Comparison of ENCODE assay signal across 7 mouse cellular contexts in the genomic region with DNA sequence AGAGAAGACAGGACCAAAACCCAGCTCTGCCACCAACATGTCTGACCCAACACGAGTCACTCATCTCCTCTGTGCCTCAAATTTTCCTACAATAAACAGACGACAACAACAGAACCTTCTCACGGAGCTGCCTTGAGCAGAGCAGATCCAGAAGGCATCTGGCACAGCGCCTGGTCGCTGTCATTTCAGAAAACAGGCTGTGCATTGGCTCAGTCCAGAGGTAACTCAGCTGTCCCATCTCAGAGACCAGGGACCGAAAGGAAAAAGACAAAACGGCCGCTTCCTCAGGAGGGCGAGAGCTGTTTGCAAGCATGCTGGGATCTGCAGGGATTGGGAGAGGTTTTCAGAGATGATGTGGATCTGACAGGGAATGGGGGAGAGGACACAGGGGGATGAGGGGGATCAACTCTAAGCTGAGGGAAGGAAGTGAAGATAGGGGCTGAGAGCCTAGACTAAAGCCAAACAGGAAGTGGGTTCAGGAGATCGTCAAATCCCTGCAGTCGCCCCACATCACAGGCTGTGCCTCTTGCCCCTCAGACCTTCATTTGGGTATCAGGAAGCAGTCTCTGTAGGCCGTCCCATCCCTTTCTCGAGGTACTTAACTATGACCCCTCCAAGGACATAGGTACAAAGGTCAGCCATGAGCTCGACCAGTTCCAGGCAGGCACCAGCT. TPM values are rescaled to one million over a fixed set of nuclear protein-coding genes. Genes with fewer than 3 reads are reported as not detected.
DNase-seq lines count a peak whose midpoint lies in the region; ATAC-seq and TF ChIP-seq lines count a peak whose summit lies in the region.

No protein-coding gene starts in this region.

- no peak for TF ChIP-seq CTCF in bone marrow, adult 2 months (IDR thresholded peaks at IDR 0.05; ENCODE audit: control insufficient read depth, insufficient read depth, low read length)

- peak overlapping the region; percentile 38; the same call in 1 of the 2 replicates for H3K9ac ChIP-seq in limb, embryonic 14.5 days (ENCODE audit: low read depth, low read length, severe bottlenecking)
- peak overlapping the region; percentile 100 for H3K9ac ChIP-seq in liver, embryonic 15.5 days

- no peak overlapping the region for H3K4me2 ChIP-seq in limb, embryonic 14.5 days (replicated peaks; ENCODE audit: low read depth, low read length, severe bottlenecking)
- peak overlapping the region; percentile 83 for H3K4me2 ChIP-seq in liver, embryonic 15.5 days

- no peaks in the 10 kb centered on the region for H3K4me1 ChIP-seq in limb, embryonic 14.5 days (ENCODE audit: control insufficient read depth, insufficient read depth, low read length)
- peaks cover 25% of the 10 kb centered on the region for H3K4me1 ChIP-seq in limb, embryonic 10.5 days
- peaks cover 5% of the 10 kb centered on the region; the same call in 1 of the 2 replicates for H3K4me1 ChIP-seq in bone marrow, adult 2 months (ENCODE audit: control insufficient read depth, insufficient read depth, low read length)
- H3K4me1 ChIP-seq in liver, embryonic 15.5 days (replicated peaks), result peaks cover 71% of the 10 kb centered on the region

- WGBS in limb, embryonic 14.5 days, result 65% methylated on average over 14 of the region's 14 CpGs
- WGBS in limb, embryonic 10.5 days, result 74% methylated on average over 14 of the region's 14 CpGs
- 50% methylated on average over 14 of the region's 14 CpGs for WGBS in bone marrow, adult 2 months
- 39% methylated on average over 14 of the region's 14 CpGs for WGBS in liver, embryonic 15.5 days (ENCODE audit: insufficient replicate concordance)

- DNase-seq in limb, embryonic 14.5 days (ENCODE audit: low spot score), result no peak
- DNase-seq in limb, embryonic 10.5 days (ENCODE audit: low spot score), result no peak
- DNase-seq in heart, adult 9 months (ENCODE audit: low spot score in 2 of 2), result peak; percentile 27 to 34
- DNase-seq in left cerebral cortex, adult 8-10 months (ENCODE audit: low spot score in 2 of 2), result no peak

- no peaks in the 10 kb centered on the region for H3K36me3 ChIP-seq in limb, embryonic 14.5 days (ENCODE audit: control insufficient read depth, insufficient read depth, low read length)
- H3K36me3 ChIP-seq in limb, embryonic 10.5 days, result no peaks in the 10 kb centered on the region
- peaks cover 76% of the 10 kb centered on the region for H3K36me3 ChIP-seq in liver, embryonic 15.5 days (replicated peaks)

- no peaks in the 10 kb centered on the region for H3K9me3 ChIP-seq in limb, embryonic 14.5 days (ENCODE audit: control insufficient read depth, low read length)
- no peaks in the 10 kb centered on the region for H3K9me3 ChIP-seq in limb, embryonic 10.5 days (replicated peaks)
- H3K9me3 ChIP-seq in liver, embryonic 15.5 days (replicated peaks), result no peaks in the 10 kb centered on the region

- H3K27ac ChIP-seq in limb, embryonic 14.5 days (replicated peaks; ENCODE audit: low read depth, low read length), result no peak overlapping the region
- H3K27ac ChIP-seq in limb, embryonic 10.5 days, result no peak overlapping the region
- peak overlapping the region; percentile 65 for H3K27ac ChIP-seq in bone marrow, adult 2 months (ENCODE audit: control insufficient read depth, insufficient read depth, low read depth, low read length, poor library complexity)
- peak overlapping the region; percentile 96 for H3K27ac ChIP-seq in liver, embryonic 15.5 days (replicated peaks)

- H3K27me3 ChIP-seq in limb, embryonic 14.5 days (ENCODE audit: control insufficient read depth, insufficient read depth, low read length), result no peaks in the 10 kb centered on the region
- H3K27me3 ChIP-seq in limb, embryonic 10.5 days (ENCODE audit: low read depth, poor library complexity, severe bottlenecking), result no peaks in the 10 kb centered on the region
- H3K27me3 ChIP-seq in liver, embryonic 15.5 days, result no peaks in the 10 kb centered on the region

- no peak for TF ChIP-seq POLR2A in limb, embryonic 14.5 days (IDR thresholded peaks at IDR 0.05; ENCODE audit: borderline replicate concordance, extremely low read depth, insufficient read depth, insufficient read length)
- TF ChIP-seq POLR2A in bone marrow, adult 2 months (IDR thresholded peaks at IDR 0.05; ENCODE audit: borderline replicate concordance, control insufficient read depth, low read depth, low read length), result no peak

- no peak for ATAC-seq in limb, embryonic 14.5 days (ENCODE audit: low FRiP score, low read depth)
- no peak for ATAC-seq in liver, embryonic 15.5 days (ENCODE audit: insufficient read depth)
- ATAC-seq in activated CD4-positive, CD25-positive, alpha-beta regulatory T cell, adult 4 months, result no peak

- no peak overlapping the region for H3K4me3 ChIP-seq in limb, embryonic 14.5 days (replicated peaks; ENCODE audit: low read length)
- H3K4me3 ChIP-seq in limb, embryonic 10.5 days, result no peak overlapping the region
- H3K4me3 ChIP-seq in bone marrow, adult 2 months (replicated peaks; ENCODE audit: control insufficient read depth, low read depth, low read length), result peak overlapping the region; percentile 60
- peak overlapping the region; percentile 99 for H3K4me3 ChIP-seq in liver, embryonic 15.5 days (replicated peaks)

RNA-seq across cellular contexts. Expression of a gene that starts 4.6 kb away (rescaled TPM):
- 14.0 and 15.4 TPM in 2 replicates for polyA plus RNA-seq in limb, embryonic 14.5 days (2012; rRNA removed)
- polyA plus RNA-seq in limb, embryonic 14.5 days (2014; fragmentation: Nextera tagmentation; extraction: Ambion mirVana), result 19.2 and 20.9 TPM in 2 replicates
- polyA plus RNA-seq in limb, embryonic 10.5 days (2016; fragmentation: Nextera tagmentation; extraction: Ambion mirVana), result 19.3 and 20.3 TPM in 2 replicates
- polyA plus RNA-seq in bone marrow, adult 2 months (2011; ENCODE audit: insufficient read depth, insufficient read length, low replicate concordance, missing spikeins), result 78.8 and 100 TPM in 2 replicates
- polyA plus RNA-seq in liver, embryonic 15.5 days (2015; fragmentation: Nextera tagmentation; extraction: Ambion mirVana), result 148 and 165 TPM in 2 replicates
- 10 to 100 TPM; 19.2 to 21.4 (median 20.1) TPM for total RNA-seq in left cerebral cortex, adult 8-10 months (2022)
- polyA plus RNA-seq in activated CD4-positive, CD25-positive, alpha-beta regulatory T cell, adult 4 months (2017; shearing (Covaris generic)), result 1 to 10 TPM in 1 of 2 experiments, under 1 TPM in 1; 0.69 to 2.0 TPM

RNA-seq across cellular contexts. Expression of a gene that starts 29.2 kb away (rescaled TPM):
- polyA plus RNA-seq in limb, embryonic 14.5 days (2012; rRNA removed), result 27.0 and 27.1 TPM in 2 replicates
- polyA plus RNA-seq in limb, embryonic 14.5 days (2014; fragmentation: Nextera tagmentation; extraction: Ambion mirVana), result 32.2 TPM in 2 replicates
- 60.4 and 61.9 TPM in 2 replicates for polyA plus RNA-seq in limb, embryonic 10.5 days (2016; fragmentation: Nextera tagmentation; extraction: Ambion mirVana)
- polyA plus RNA-seq in bone marrow, adult 2 months (2011; ENCODE audit: insufficient read depth, insufficient read length, low replicate concordance, missing spikeins), result 7.5 and 13.5 TPM in 2 replicates
- 19.2 and 19.4 TPM in 2 replicates for polyA plus RNA-seq in liver, embryonic 15.5 days (2015; fragmentation: Nextera tagmentation; extraction: Ambion mirVana)
- total RNA-seq in left cerebral cortex, adult 8-10 months (2022), result 10 to 100 TPM; 23.7 to 29.5 (median 26.1) TPM
- polyA plus RNA-seq in activated CD4-positive, CD25-positive, alpha-beta regulatory T cell, adult 4 months (2017; shearing (Covaris generic)), result 10 to 100 TPM in 1 of 2 experiments, 1 to 10 TPM in 1; 6.4 to 10.2 TPM

RNA-seq across cellular contexts. Expression of a gene that starts 42.9 kb away (rescaled TPM):
- 38.8 and 49.3 TPM in 2 replicates for polyA plus RNA-seq in limb, embryonic 14.5 days (2012; rRNA removed)
- 48.8 and 49.6 TPM in 2 replicates for polyA plus RNA-seq in limb, embryonic 14.5 days (2014; fragmentation: Nextera tagmentation; extraction: Ambion mirVana)
- polyA plus RNA-seq in limb, embryonic 10.5 days (2016; fragmentation: Nextera tagmentation; extraction: Ambion mirVana), result 49.7 and 52.8 TPM in 2 replicates
- 13.2 and 16.7 TPM in 2 replicates for polyA plus RNA-seq in bone marrow, adult 2 months (2011; ENCODE audit: insufficient read depth, insufficient read length, low replicate concordance, missing spikeins)
- 27.5 and 29.5 TPM in 2 replicates for polyA plus RNA-seq in liver, embryonic 15.5 days (2015; fragmentation: Nextera tagmentation; extraction: Ambion mirVana)
- 10 to 100 TPM; 22.1 to 23.0 (median 22.5) TPM for total RNA-seq in left cerebral cortex, adult 8-10 months (2022)
- 10 to 100 TPM; 12.0 to 13.7 TPM for polyA plus RNA-seq in activated CD4-positive, CD25-positive, alpha-beta regulatory T cell, adult 4 months (2017; shearing (Covaris generic))

RNA-seq across cellular contexts. Expression of a gene that starts 43.0 kb away (rescaled TPM):
- polyA plus RNA-seq in limb, embryonic 14.5 days (2012; rRNA removed), result 11.9 and 12.4 TPM in 2 replicates
- polyA plus RNA-seq in limb, embryonic 14.5 days (2014; fragmentation: Nextera tagmentation; extraction: Ambion mirVana), result 6.7 and 7.2 TPM in 2 replicates
- polyA plus RNA-seq in limb, embryonic 10.5 days (2016; fragmentation: Nextera tagmentation; extraction: Ambion mirVana), result 8.4 and 8.9 TPM in 2 replicates
- polyA plus RNA-seq in bone marrow, adult 2 months (2011; ENCODE audit: insufficient read depth, insufficient read length, low replicate concordance, missing spikeins), result 3.0 and 4.4 TPM in 2 replicates
- polyA plus RNA-seq in liver, embryonic 15.5 days (2015; fragmentation: Nextera tagmentation; extraction: Ambion mirVana), result 2.4 and 2.5 TPM in 2 replicates
- 10 to 100 TPM; 11.1 to 12.9 (median 12.1) TPM for total RNA-seq in left cerebral cortex, adult 8-10 months (2022)
- 1 to 10 TPM; 4.4 to 5.7 TPM for polyA plus RNA-seq in activated CD4-positive, CD25-positive, alpha-beta regulatory T cell, adult 4 months (2017; shearing (Covaris generic))

Comparison
In these comparisons a context has a peak if more than half of its experiments do, and no peak if none do; other contexts are left out.
1. DNase-seq: peak in heart, adult 9 months (2 of 2); none in limb, embryonic 14.5 days (single experiment), limb, embryonic 10.5 days (single experiment) and left cerebral cortex, adult 8-10 months (0 of 2).
2. H3K27ac ChIP-seq: peak in bone marrow, adult 2 months (single experiment) and liver, embryonic 15.5 days (single experiment); none in limb, embryonic 14.5 days (single experiment) and limb, embryonic 10.5 days (single experiment).
3. H3K4me3 ChIP-seq: peak in bone marrow, adult 2 months (single experiment) and liver, embryonic 15.5 days (single experiment); none in limb, embryonic 14.5 days (single experiment) and limb, embryonic 10.5 days (single experiment).